In the genomic region with DNA sequence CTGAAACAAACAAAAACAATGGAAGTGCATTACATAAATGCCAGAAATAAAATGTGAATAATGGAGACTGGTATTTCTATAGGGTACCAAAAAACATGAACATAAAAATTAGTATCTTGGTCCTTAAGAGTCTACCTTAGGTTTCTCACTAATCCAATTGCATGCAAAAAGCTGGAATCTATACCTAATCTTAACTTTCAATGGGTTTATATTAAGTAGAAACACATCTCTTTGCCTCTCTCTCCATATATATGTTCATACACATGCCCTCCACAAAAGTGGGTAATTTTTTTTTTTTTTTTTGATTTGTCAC, we compare ENCODE assay signal across 8 mouse cellular contexts. TPM values are rescaled to one million over a fixed set of nuclear protein-coding genes. Genes with fewer than 3 reads are reported as not detected.
DNase-seq lines count a peak whose midpoint lies in the region; ATAC-seq lines count a peak whose summit lies in the region.

Smim10l1 (plus strand) TSS at position 301 of the 313 bp plus-strand sequence.

- peak within 1 kb of the TSS; percentile 85 for H3K4me3 ChIP-seq in forebrain, embryonic 10.5 days
- peak within 1 kb of the TSS; percentile 77 for H3K4me3 ChIP-seq in limb, embryonic 15.5 days
- peak within 1 kb of the TSS; percentile 83 for H3K4me3 ChIP-seq in stomach, embryonic 15.5 days (replicated peaks)

- H3K27me3 ChIP-seq in forebrain, embryonic 10.5 days (ENCODE audit: poor library complexity, severe bottlenecking) = no peaks in the 10 kb centered on the region
- no peaks in the 10 kb centered on the region for H3K27me3 ChIP-seq in limb, embryonic 15.5 days
- no peaks in the 10 kb centered on the region for H3K27me3 ChIP-seq in stomach, embryonic 15.5 days (replicated peaks)

- H3K9me3 ChIP-seq in forebrain, embryonic 10.5 days = no peaks in the 10 kb centered on the region
- H3K9me3 ChIP-seq in limb, embryonic 15.5 days = no peaks in the 10 kb centered on the region
- no peaks in the 10 kb centered on the region for H3K9me3 ChIP-seq in stomach, embryonic 15.5 days

- no peak for DNase-seq in thymus, postnatal 0 days (ENCODE audit: low spot score)
- no peak for DNase-seq in thymus, postnatal 36 days
- DNase-seq in forebrain, embryonic 10.5 days (ENCODE audit: extremely low spot score, low spot score) = no peak
- no peak for DNase-seq in heart, postnatal 4 days
- DNase-seq in embryo, embryonic 10 days (ENCODE audit: low spot score) = no peak
- no peak for DNase-seq in urinary bladder, postnatal 25 days (ENCODE audit: low spot score)

- H3K36me3 ChIP-seq in forebrain, embryonic 10.5 days (replicated peaks) = peaks cover 17% of the 10 kb centered on the region
- H3K36me3 ChIP-seq in limb, embryonic 15.5 days = peaks cover 8% of the 10 kb centered on the region; the same call in 1 of the 2 replicates
- no peaks in the 10 kb centered on the region for H3K36me3 ChIP-seq in stomach, embryonic 15.5 days

- H3K9ac ChIP-seq in limb, embryonic 15.5 days = peak within 1 kb of the TSS; percentile 98
- H3K9ac ChIP-seq in stomach, embryonic 15.5 days = peak within 1 kb of the TSS; percentile 85

- H3K27ac ChIP-seq in forebrain, embryonic 10.5 days = peak within 1 kb of the TSS; percentile 99
- peak within 1 kb of the TSS; percentile 99 for H3K27ac ChIP-seq in limb, embryonic 15.5 days
- peak within 1 kb of the TSS; percentile 97 for H3K27ac ChIP-seq in stomach, embryonic 15.5 days

- H3K4me1 ChIP-seq in forebrain, embryonic 10.5 days = peaks cover 5% of the 10 kb centered on the region; the same call in 1 of the 2 replicates
- no peaks in the 10 kb centered on the region for H3K4me1 ChIP-seq in limb, embryonic 15.5 days
- no peaks in the 10 kb centered on the region for H3K4me1 ChIP-seq in stomach, embryonic 15.5 days

- H3K4me2 ChIP-seq in limb, embryonic 15.5 days = peak within 1 kb of the TSS; percentile 50
- peak within 1 kb of the TSS; percentile 64 for H3K4me2 ChIP-seq in stomach, embryonic 15.5 days

- no peak for ATAC-seq in limb, embryonic 15.5 days (ENCODE audit: insufficient number of reproducible peaks, low FRiP score, low TSS enrichment, low read depth)
- ATAC-seq in stomach, embryonic 15.5 days (ENCODE audit: insufficient read depth, low FRiP score, low read depth) = no peak

RNA-seq across cellular contexts. Expression of gene Smim10l1, which starts in this region (rescaled TPM):
- polyA plus RNA-seq in thymus, postnatal 0 days (2015; fragmentation: Nextera tagmentation; extraction: Ambion mirVana) = 50.6 and 51.2 TPM in 2 replicates
- 58.9 and 62.0 TPM in 2 replicates for polyA plus RNA-seq in forebrain, embryonic 10.5 days (2016; fragmentation: Nextera tagmentation; extraction: Ambion mirVana)
- total RNA-seq in heart, postnatal 4 days (2021) = 10 to 100 TPM; 59.0 to 61.6 TPM
- 80.7 and 82.7 TPM in 2 replicates for polyA plus RNA-seq in limb, embryonic 15.5 days (2015; fragmentation: Nextera tagmentation; extraction: Ambion mirVana)
- 87.3 and 88.4 TPM in 2 replicates for polyA plus RNA-seq in stomach, embryonic 15.5 days (2015; fragmentation: Nextera tagmentation; extraction: Ambion mirVana)
